Mouse (Mus musculus) spleen, adult 12 weeks (tissue): ENCODE data around the gene Khdc4.

Experiments
- DNase-seq: peaks from one replicate; pipeline ENCODE4 v3.0.0; 2022; ENCODE audit warnings: low spot score

The Khdc4 gene

DNA sequence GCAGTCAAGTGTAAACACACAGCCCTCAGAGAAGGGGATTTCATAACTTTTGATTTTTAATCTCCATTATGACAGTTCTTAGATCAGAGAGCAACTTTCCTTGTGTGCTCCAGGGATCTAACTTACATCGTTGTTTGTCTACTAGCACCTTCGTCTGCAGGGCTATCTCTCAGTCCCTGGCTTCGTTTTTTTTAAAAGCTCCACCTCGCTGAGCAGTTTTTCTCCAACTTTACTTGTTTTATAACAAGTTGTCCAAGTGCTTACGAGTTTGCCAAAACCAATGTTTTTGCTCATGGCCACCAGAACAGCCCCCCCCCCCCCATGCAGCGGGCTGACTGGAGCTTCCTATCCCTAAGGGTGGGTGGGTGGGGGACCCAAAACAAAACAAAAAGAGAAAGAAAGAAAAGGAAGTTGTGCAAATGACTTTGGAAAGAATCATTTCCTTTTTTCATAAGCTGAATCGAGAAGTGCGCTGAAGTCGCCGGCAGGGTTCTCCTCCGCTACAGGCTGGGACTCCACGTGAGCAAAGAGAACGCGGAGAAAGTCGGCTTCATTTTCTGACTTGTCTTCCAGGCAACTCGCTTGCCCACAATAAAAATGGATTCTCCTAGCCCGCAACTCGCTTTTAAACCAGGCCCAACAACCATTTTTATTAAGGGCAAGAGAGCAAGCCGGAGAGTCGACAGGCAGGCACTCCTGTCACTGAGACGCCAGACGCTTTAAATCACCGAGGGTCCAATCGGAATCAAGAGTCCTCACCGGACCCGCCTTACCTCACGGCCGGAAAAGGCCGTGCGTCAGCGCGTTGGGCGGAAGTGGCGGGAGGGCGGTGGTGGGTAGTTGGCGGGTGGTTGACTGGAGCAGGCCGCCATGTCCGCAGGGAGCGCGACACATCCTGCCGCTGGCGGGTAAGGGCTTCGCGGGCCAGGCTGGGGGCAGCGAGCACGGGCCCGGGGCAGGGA lies at the start of gene Khdc4:
Gene Khdc4 (plus strand): TSS at position 824 of the 962 bp plus-strand sequence.
- DNase-seq: peak; percentile 93

GRCm38 (mm10) chr3:88636555-88636986 lies 49.0 kb upstream of the Khdc4 start:
- no peak for DNase-seq

DNA sequence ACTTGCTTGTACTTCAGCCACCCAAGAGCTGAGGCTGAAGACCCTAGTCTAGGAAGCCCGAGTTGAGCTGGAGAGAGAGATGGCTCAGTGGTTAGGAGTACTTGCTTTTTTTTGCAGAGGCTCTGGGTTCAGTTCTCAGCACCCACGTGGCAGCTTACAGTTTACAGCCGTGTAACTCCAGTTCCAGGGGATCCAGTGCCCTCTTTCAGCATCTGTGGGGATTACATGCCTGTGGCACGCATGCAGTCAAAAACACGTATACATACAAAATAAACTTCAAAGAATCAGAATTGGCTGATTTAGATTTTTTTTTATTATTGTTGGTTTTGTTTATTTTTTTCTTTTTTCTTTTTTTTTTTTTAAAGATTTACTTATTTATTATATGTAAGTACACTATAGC lies 48.5 kb upstream of the Khdc4 start:
- no peak for DNase-seq

DNA sequence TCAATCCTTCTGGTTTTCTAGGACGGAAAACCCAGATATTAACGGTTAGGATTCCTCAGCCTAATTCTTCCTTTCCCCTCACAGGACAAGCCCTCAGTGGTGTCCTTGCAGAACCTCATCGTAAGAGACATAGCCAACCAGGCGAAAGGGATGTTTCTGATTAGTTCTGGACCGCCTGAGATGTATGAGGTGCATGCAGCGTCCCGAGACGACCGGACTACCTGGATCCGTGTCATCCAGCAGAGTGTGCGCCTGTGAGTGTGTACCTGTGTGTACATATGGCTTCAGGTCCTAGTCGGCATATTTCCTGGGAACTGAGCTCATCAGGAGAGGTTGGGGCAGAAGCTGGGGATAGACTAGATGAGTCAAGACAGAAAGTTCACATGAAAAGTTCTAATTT lies 46.4 kb upstream of the Khdc4 start:
- no peak for DNase-seq

DNA sequence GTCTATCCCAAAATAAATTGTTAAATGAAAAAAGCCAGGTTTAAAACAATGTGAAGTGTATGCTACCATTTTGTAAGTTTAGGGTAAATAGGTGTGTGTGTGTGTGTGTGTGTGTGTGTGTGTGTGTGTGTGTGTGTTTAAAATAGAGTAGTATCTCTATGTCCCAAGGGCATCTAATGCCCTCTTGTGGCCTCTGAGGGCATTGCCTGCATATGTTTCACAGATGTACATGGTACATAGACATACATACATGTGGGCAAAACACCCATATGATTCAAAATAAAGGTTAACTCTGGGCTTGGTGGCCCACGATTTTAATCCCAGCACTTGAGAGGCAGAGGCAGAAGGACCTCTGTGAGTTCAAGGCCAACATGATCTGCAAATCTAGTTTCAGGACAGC lies 44.9 kb upstream of the Khdc4 start:
- no peak for DNase-seq

DNA sequence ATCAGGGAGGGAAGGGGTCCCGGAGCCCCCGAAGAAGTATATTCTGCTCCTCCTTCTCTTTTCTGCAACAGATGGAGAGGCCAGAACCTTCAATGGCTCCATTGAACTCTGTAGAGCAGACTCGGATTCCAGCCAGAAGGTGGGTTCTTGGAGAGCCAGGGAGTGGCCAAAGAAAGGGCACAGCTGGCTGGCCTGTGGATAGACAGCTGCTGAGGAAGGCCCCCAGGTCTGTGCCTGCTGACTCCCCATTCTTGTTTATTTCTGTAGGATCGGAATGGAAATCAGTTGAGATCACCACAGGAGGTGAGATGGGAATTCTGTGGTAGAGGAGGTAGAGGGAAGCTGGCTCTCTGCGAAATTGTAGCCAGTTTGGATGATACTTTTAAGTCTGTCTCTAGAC lies 42.5 kb upstream of the Khdc4 start:
- no peak for DNase-seq

- DNase-seq: no peak
Observed at GRCm38 (mm10) chr3:88645937-88646336, 39.7 kb upstream of the Khdc4 start.

- DNase-seq: no peak
Observed at GRCm38 (mm10) chr3:88646426-88646995, 39.1 kb upstream of the Khdc4 start.

DNA sequence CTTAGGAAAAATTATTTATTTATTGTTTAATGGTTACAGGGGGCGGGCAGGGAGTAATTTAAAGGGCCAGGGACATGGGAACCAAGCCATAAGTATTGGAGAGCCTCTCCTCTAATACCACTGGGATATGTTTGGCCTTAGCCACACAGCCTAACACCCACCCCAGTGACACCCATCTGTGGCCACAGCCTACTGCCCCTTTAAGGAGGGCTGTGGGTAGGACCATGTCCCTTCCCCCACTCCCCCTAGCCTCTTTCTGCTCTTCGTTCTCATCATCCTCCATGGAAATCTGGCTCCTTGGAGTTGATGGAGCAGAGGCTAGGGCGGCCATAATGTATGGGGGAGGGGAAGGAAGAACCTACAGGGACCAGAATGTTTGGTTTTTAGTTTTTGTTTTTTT lies 38.5 kb upstream of the Khdc4 start:
- DNase-seq: no peak

DNA sequence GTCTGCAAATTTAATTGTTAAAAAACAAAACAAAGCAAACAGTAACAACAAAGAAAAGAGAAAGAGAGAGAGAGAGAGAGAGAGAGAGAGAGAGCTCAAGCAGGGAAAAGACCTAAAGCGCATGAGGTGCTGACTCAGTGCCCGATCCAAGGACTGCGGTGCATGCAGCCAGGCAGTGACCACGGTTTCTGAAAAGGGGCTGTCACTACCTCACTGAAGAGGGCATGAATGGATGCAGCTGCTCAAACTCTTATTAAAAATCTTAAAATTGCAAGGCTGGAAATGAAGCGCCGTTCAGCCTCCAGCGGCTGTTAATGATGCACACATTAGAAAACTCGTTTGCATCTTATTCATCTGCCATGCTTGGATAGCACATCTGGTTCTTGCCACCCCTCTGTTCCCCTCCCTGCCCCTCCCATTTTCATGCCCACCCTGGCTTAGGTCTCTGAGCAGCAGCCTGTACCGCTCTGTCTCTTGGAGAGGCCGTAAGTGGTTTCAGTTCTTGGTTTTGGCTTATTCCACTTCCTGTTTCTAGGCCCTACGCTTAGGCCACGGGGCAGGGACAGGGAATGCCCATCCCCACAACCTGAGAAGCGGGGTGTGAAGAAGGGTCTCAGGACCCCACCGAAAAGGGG lies 37.7 kb upstream of the Khdc4 start:
- no peak for DNase-seq

- DNase-seq: no peak
Observed at GRCm38 (mm10) chr3:88648452-88649168, 37.0 kb upstream of the Khdc4 start.

DNA sequence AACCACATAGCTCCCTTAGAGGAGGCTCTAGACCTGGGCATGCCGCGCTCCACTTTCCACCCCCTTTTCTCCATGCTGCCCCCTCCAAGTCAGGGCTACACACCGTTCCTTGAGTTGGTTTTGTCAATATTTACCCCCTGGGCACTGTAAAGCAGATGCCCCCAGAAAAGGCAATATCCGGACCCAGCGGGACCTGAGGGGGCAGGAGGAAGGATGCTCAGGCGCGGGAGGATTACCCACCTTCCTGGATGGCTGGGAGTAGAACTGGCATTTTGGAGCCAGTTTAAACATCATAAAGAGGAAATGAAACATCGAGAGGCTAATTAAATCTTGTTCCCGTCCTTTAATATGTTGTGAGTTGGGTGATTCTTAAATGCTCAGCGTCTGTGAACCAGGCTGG lies 36.4 kb upstream of the Khdc4 start:
- no peak for DNase-seq

- DNase-seq: no peak
Observed at GRCm38 (mm10) chr3:88649967-88650366, 35.6 kb upstream of the Khdc4 start.

DNA sequence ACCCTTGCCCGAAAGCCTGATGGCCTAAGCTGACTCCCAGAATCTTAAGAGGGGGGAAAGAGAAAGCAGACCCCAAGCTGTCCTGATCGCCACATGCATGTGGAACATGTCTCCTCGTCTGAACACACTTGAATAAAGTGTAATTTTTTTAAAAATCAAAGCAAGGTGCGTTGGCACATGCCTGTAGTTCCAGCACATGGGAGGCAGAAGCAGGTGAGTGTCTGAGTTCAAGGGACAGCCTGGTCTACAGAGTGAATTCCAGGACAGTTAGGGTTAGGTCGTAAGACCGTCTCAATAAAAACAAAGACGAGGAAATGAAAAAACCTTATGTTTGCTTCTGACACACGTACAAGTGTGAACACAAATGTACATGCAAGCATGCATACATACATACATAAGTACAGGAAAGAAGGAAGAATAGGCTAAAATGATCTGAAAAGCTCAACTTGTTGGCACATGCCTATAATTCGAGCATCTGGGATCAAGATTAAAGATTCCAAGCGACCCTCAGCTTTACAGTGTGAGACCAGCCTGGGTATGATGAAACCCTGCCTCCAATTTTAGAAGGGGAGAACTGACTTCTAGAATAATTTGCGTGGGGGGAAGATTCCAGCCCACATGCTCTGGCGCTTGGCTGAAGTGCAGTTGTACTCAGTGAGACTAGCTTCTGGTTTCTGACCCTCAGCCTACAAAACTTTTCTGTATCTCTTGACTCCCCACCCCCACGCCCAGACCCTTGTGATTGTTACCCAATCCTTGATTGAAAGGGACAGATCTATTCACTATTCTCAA lies 34.7 kb upstream of the Khdc4 start:
- no peak for DNase-seq

GRCm38 (mm10) chr3:88651669-88652618 lies 33.7 kb upstream of the Khdc4 start:
- DNase-seq: no peak

DNA sequence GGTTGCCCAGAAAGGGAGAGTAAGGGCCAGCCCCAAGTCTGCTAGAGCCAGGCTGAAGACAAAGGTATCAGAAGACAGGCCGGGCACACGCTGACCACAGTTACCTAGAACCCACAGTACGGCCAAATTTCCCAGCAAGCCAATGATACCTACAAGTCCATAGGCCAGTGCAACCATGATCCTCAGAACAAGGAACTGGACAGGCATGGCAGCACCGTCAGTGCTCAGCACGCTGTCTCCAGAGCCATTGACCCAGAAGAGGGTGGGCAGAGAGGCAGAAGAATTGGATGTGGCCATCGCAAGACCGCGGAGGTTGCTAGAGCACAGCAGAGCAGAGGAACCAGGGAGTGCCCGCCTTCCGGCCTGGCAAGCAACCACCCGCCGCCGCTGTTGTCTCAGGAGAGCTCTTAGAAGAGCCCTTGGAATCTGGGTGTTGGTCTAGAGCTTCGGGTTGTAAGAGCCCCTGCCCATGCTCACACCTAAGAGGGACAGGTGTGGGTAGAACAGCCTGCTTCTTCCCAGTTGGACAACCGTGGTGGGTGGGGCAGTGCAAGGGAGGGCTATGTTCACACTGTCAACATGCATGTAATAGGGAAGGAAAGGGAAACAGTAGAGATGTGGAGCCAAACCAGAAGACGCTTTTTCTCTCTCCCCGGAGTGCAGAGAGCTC lies 32.6 kb upstream of the Khdc4 start, which contains the start of gene Rxfp4:
Gene Rxfp4 (minus strand): TSS at position 297 of the 670 bp plus-strand sequence.
- no peak for DNase-seq

DNA sequence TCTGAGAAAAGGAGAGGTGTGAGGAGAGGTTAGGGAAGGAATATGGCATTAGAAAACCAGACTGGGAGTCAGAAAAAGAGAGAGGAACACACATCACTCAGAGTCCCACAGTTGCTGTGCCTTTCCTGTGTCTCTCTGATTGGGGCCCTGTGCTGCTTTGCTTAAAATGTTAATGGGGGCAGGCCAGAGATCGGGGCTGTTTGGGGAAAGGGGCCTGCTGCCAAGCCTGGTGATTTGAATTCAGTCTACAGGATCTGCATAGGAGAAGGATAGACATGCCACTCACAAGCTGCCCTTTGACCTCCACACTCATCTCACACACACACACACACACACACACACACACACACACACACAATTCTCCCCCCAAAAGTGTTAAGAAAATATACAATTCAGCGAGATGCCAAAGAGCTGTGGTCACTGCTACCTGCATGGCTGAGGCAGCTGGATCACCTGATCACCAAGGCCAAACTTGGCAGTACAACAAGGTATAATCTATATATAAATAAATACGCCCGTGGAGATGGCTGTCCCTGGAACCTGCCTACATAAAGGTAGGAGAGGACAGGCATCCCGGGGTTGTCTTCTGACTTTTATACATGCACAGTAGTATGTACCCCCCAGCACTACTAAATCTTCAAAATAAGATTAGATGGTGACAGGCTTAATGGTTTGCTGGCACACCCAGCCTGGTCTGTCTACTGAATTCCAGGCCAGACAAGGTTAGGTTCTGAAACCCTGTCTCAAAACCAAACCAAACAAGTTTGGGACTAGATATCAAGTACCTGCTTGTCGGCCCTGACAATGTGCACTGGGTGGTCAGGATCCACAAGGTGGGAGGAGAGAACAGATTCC lies 31.9 kb upstream of the Khdc4 start:
- no peak for DNase-seq

- DNase-seq: no peak
Observed at GRCm38 (mm10) chr3:88654621-88655020, 31.0 kb upstream of the Khdc4 start.

- DNase-seq: no peak
Observed at GRCm38 (mm10) chr3:88655619-88656018, 30.0 kb upstream of the Khdc4 start.
